Mouse (Mus musculus): ENCODE measurements around the gene Csrp3. TPM values are rescaled to one million over a fixed set of nuclear protein-coding genes. Genes with fewer than 3 reads are reported as not detected.

The Csrp3 gene
- total and polyA plus RNA-seq, 3 experiments, result 0.17 to 0.81 TPM; not detected in 1

DNA sequence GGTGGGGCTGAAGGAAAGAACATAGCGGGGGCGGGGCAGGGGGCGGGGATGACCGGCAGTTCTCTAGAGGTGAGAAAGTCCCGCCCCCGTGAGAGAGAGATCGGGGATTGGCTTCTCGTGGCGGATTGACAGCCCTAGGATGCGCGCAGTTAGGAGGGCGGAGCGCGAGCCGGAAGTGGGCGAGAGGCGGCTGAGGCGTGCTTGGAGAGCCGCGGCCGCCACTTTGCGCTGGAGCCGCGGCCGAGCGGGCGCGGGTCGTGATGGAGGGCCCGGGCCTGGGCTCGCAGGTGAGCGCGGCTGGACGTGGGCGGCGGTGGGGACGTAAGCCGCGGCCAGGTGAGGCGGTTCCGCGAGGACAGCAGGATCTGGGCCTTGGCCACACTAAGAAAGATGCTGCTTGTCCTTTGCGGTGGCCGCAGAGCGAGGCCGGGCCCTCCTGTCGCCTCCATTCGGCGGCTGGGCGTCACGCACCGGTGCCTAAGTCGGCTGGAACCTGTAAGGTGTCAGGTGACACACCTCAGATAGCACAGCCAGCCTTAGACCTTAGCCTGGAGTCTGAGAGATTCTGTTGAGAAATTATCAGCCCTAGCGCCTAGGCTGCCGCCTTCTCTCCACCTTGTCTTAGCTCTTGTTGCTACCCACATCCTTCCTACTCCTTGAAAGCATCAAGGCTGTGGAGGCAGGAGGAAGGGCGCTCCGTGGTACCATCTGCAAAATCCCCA is 58.8 kb downstream of the Csrp3 start, which contains the start of gene Zdhhc13 (continued):
- TF ChIP-seq UBTF (IDR thresholded peaks at IDR 0.05; ENCODE audit: borderline replicate concordance, insufficient read depth, low read depth, low read length), result no peak
- peak; percentile 41; the same call in 1 of the 2 replicates for TF ChIP-seq TBP (IDR thresholded peaks at IDR 0.05; ENCODE audit: low read depth, low read length)
- TF ChIP-seq ZC3H11A (IDR thresholded peaks at IDR 0.05; ENCODE audit: low read depth, low read length), result no peak
- no peak for TF ChIP-seq ZNF384 (IDR thresholded peaks at IDR 0.05; ENCODE audit: low read depth, low read length)
- TF ChIP-seq ZKSCAN1 (IDR thresholded peaks at IDR 0.05; ENCODE audit: low read depth, low read length), result no peak
- TF ChIP-seq GATA1 (IDR thresholded peaks at IDR 0.05; ENCODE audit: low read depth, low read length), result no peak

DNA sequence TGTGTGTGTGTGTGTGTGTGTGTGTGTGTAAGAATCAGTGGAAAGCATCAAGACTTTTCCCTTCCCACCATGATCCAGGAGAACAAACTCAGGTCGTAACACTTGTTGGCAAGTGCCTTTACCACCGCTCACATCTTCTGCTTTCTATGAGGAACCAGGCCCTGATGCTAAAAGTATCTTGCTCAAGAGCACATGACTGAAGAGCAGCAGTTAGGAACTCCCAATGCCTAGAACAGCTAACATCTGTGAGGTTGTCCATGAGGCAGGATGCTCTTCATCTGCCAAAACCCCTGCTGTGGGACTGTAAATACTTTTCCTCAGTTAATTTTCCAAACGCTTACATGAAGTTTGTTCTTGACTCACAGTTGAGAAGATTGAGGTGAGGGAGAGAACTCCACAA is 59.5 kb downstream of the Csrp3 start:
- H3K4me3 ChIP-seq (ENCODE audit: control insufficient read depth in 1 of 2, insufficient read depth in 1 of 2, low read depth in 2 of 2, low read length in 2 of 2), result peak overlapping the region; percentile 48 to 65
- peaks cover 7 to 29% of the 10 kb centered on the region in 2 experiments for H3K36me3 ChIP-seq (ENCODE audit: control insufficient read depth in 1 of 2, insufficient read depth in 2 of 2, low read length in 2 of 2)
- H3K9me3 ChIP-seq (replicated peaks; ENCODE audit: insufficient read depth, low read length), result no peaks in the 10 kb centered on the region
- peaks cover 13 to 16% of the 10 kb centered on the region in 2 experiments for H3K4me1 ChIP-seq (ENCODE audit: control insufficient read depth in 1 of 2, insufficient read depth in 2 of 2, low read length in 2 of 2)
- peak overlapping the region; percentile 36 for H3K27ac ChIP-seq (ENCODE audit: control insufficient read depth, low read depth, low read length)
- peak overlapping the region; percentile 60 for H3K9ac ChIP-seq (ENCODE audit: control insufficient read depth, low read depth, low read length, poor library complexity, severe bottlenecking)
- DNase-seq (ENCODE audit: low read depth, low spot score), result peak; percentile 68
- no peak for TF ChIP-seq USF2 (IDR thresholded peaks at IDR 0.05; ENCODE audit: borderline replicate concordance in 1 of 2, insufficient read depth in 1 of 2, low read depth in 1 of 2, low read length in 2 of 2)
- peak; percentile 46; the same call in 1 of the 2 replicates for TF ChIP-seq USF1 (IDR thresholded peaks at IDR 0.05; ENCODE audit: low read depth, low read length)
- peaks cover 16% of the 10 kb centered on the region for H3K79me2 ChIP-seq (ENCODE audit: control insufficient read depth, insufficient read depth, low read length, poor library complexity)
- H3K27me3 ChIP-seq (ENCODE audit: control insufficient read depth in 1 of 2, insufficient read depth in 2 of 2, low read length in 2 of 2), result no peaks in the 10 kb centered on the region

DNA sequence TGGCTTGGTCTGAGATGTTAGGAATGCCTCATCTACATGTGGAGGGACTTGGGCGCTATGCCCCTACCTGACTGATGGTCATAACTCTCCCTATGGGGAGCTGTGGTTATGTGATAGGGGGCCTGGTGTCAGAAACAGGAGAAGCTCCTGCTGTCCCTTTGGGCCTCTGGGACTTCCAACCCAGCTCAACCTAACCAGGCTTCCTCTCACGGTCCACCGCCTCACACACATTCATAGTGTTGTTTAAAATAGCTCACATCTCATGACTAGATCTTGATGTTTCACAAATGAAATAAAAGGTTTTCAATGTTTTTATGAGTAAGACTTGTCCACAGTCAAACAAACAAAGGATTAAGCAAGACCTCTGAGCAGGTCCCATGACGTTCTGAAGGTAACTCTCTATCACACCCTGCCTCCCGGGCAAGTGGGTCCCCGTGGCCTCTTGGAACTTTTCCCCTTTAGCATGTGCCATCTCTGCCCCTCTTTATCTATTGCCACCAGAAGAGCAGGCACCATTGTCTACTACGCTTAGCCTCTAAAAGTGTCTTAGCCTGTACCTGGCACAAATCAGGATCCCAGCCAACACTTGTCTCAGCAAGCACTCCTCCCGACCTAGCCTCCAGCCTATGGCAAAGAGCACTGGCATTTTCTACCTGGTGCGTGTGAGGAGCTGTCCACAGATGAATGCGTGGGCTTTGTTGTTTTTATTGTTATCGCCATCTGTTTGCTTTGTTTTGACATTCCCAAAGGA is 62.9 kb downstream of the Csrp3 start:
- no peak overlapping the region for H3K9ac ChIP-seq (ENCODE audit: control insufficient read depth, low read depth, low read length, poor library complexity, severe bottlenecking)
- no peak for DNase-seq (ENCODE audit: low read depth, low spot score)
- TF ChIP-seq USF1 (IDR thresholded peaks at IDR 0.05; ENCODE audit: low read depth, low read length), result no peak
- no peak for TF ChIP-seq CHD1 (IDR thresholded peaks at IDR 0.05; ENCODE audit: low read depth, low read length)
- TF ChIP-seq MAFK (IDR thresholded peaks at IDR 0.05; ENCODE audit: borderline replicate concordance, low read depth, low read length), result no peak
- TF ChIP-seq KAT2A (conservative IDR thresholded peaks at IDR 0.05; ENCODE audit: low read depth, low read length), result no peak
- H3K36me3 ChIP-seq (ENCODE audit: control insufficient read depth in 1 of 2, insufficient read depth in 2 of 2, low read length in 2 of 2), result peaks cover 0 to 7% of the 10 kb centered on the region in 2 experiments; a peak in 2 of 4 replicates
- peaks cover 5% of the 10 kb centered on the region for H3K79me2 ChIP-seq (ENCODE audit: control insufficient read depth, insufficient read depth, low read length, poor library complexity)
- no peaks in the 10 kb centered on the region for H3K27me3 ChIP-seq (ENCODE audit: control insufficient read depth in 1 of 2, insufficient read depth in 2 of 2, low read length in 2 of 2)
- no peak overlapping the region for H3K4me3 ChIP-seq (ENCODE audit: control insufficient read depth in 1 of 2, insufficient read depth in 1 of 2, low read depth in 2 of 2, low read length in 2 of 2)
- peaks cover 3 to 5% of the 10 kb centered on the region in 2 experiments for H3K4me1 ChIP-seq (ENCODE audit: control insufficient read depth in 1 of 2, insufficient read depth in 2 of 2, low read length in 2 of 2)
- H3K27ac ChIP-seq (ENCODE audit: control insufficient read depth, low read depth, low read length), result no peak overlapping the region
- no peaks in the 10 kb centered on the region for H3K9me3 ChIP-seq (replicated peaks; ENCODE audit: insufficient read depth, low read length)
